Mouse (Mus musculus): ENCODE results near the gene Cdcp2. TPM values are rescaled to one million over a fixed set of nuclear protein-coding genes. Genes with fewer than 3 reads are reported as not detected.

Cdcp2 gene
- polyA plus RNA-seq, 1 experiment = not detected

- H3K4me1 ChIP-seq (ENCODE audit: control insufficient read depth, insufficient read depth, low read length) = 0 out of 2 replicates have a peak, but pooled peaks cover 2% of the 10 kb centered on the region
- no peaks in the 10 kb centered on the region for H3K27me3 ChIP-seq (ENCODE audit: control insufficient read depth, insufficient read depth, low read length)
- TF ChIP-seq POLR2A (IDR thresholded peaks at IDR 0.05; ENCODE audit: control insufficient read depth, low read depth, low read length) (no peak), CTCF (IDR thresholded peaks at IDR 0.05; ENCODE audit: control insufficient read depth, insufficient read depth, insufficient replicate concordance, low read depth, low read length) (no peak)
- no peak overlapping the region for H3K4me3 ChIP-seq (ENCODE audit: control insufficient read depth, low read depth, low read length)
- no peak overlapping the region for H3K27ac ChIP-seq (ENCODE audit: control insufficient read depth, insufficient read depth, low read depth, low read length)
- no peaks in the 10 kb centered on the region for H3K36me3 ChIP-seq (ENCODE audit: control insufficient read depth, insufficient read depth, low read length)
These were observed 33.8 kb downstream of the Cdcp2 start for GRCm38 (mm10) chr4:107130534-107130933.

- H3K4me3 ChIP-seq (ENCODE audit: control insufficient read depth, low read depth, low read length) = no peak overlapping the region
- no peak for TF ChIP-seq POLR2A (IDR thresholded peaks at IDR 0.05; ENCODE audit: control insufficient read depth, low read depth, low read length)
- no peak for TF ChIP-seq CTCF (IDR thresholded peaks at IDR 0.05; ENCODE audit: control insufficient read depth, insufficient read depth, insufficient replicate concordance, low read depth, low read length)
- H3K36me3 ChIP-seq (ENCODE audit: control insufficient read depth, insufficient read depth, low read length) = no peaks in the 10 kb centered on the region
- no peaks in the 10 kb centered on the region for H3K27me3 ChIP-seq (ENCODE audit: control insufficient read depth, insufficient read depth, low read length)
- H3K4me1 ChIP-seq (ENCODE audit: control insufficient read depth, insufficient read depth, low read length) = no peaks in the 10 kb centered on the region
- H3K27ac ChIP-seq (ENCODE audit: control insufficient read depth, insufficient read depth, low read depth, low read length) = no peak overlapping the region
These were observed 38.2 kb downstream of the Cdcp2 start for GRCm38 (mm10) chr4:107134891-107135290.

DNA sequence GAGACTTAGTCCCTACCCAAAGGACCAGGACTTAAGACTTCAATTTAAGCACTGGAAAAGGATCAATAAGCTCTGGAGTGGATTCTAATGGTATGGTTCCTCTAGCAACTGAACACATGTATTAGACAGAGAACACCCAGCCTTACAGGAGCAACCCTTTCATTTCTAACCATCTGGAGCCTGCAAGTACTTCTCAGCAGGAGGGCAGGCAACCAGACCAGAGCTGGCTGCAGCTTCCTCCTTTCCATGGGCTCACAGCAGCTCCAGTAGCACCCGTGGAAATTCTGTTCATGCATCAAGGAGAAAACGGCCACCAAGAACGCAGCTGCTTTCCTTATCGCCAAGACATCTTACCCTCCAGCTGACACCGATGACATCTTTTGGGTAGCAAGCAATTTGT is 39.0 kb downstream of the Cdcp2 start:
- Histone ChIP-seq H3K4me3 (ENCODE audit: control insufficient read depth, low read depth, low read length) (no peak overlapping the region), H3K4me1 (ENCODE audit: control insufficient read depth, insufficient read depth, low read length) (no peaks in the 10 kb centered on the region), H3K27ac (ENCODE audit: control insufficient read depth, insufficient read depth, low read depth, low read length) (no peak overlapping the region), H3K36me3 (ENCODE audit: control insufficient read depth, insufficient read depth, low read length) (no peaks in the 10 kb centered on the region), H3K27me3 (ENCODE audit: control insufficient read depth, insufficient read depth, low read length) (no peaks in the 10 kb centered on the region)
- TF ChIP-seq CTCF (IDR thresholded peaks at IDR 0.05; ENCODE audit: control insufficient read depth, insufficient read depth, insufficient replicate concordance, low read depth, low read length) = no peak
- no peak for TF ChIP-seq POLR2A (IDR thresholded peaks at IDR 0.05; ENCODE audit: control insufficient read depth, low read depth, low read length)

- no peaks in the 10 kb centered on the region for H3K4me1 ChIP-seq (ENCODE audit: control insufficient read depth, insufficient read depth, low read length)
- no peak overlapping the region for H3K4me3 ChIP-seq (ENCODE audit: control insufficient read depth, low read depth, low read length)
- TF ChIP-seq POLR2A (IDR thresholded peaks at IDR 0.05; ENCODE audit: control insufficient read depth, low read depth, low read length) = no peak
- TF ChIP-seq CTCF (IDR thresholded peaks at IDR 0.05; ENCODE audit: control insufficient read depth, insufficient read depth, insufficient replicate concordance, low read depth, low read length) = no peak
- H3K36me3 ChIP-seq (ENCODE audit: control insufficient read depth, insufficient read depth, low read length) = no peaks in the 10 kb centered on the region
- H3K27me3 ChIP-seq (ENCODE audit: control insufficient read depth, insufficient read depth, low read length) = no peaks in the 10 kb centered on the region
- no peak overlapping the region for H3K27ac ChIP-seq (ENCODE audit: control insufficient read depth, insufficient read depth, low read depth, low read length)
These were observed 39.8 kb downstream of the Cdcp2 start for GRCm38 (mm10) chr4:107136531-107136930.

- Histone ChIP-seq H3K36me3 (ENCODE audit: control insufficient read depth, insufficient read depth, low read length) (no peaks in the 10 kb centered on the region), H3K4me3 (ENCODE audit: control insufficient read depth, low read depth, low read length) (no peak overlapping the region), H3K27ac (ENCODE audit: control insufficient read depth, insufficient read depth, low read depth, low read length) (no peak overlapping the region), H3K27me3 (ENCODE audit: control insufficient read depth, insufficient read depth, low read length) (no peaks in the 10 kb centered on the region), H3K4me1 (ENCODE audit: control insufficient read depth, insufficient read depth, low read length) (no peaks in the 10 kb centered on the region)
- TF ChIP-seq CTCF (IDR thresholded peaks at IDR 0.05; ENCODE audit: control insufficient read depth, insufficient read depth, insufficient replicate concordance, low read depth, low read length) = no peak
- TF ChIP-seq POLR2A (IDR thresholded peaks at IDR 0.05; ENCODE audit: control insufficient read depth, low read depth, low read length) = no peak
These were observed 42.5 kb downstream of the Cdcp2 start for GRCm38 (mm10) chr4:107138948-107139835.

DNA sequence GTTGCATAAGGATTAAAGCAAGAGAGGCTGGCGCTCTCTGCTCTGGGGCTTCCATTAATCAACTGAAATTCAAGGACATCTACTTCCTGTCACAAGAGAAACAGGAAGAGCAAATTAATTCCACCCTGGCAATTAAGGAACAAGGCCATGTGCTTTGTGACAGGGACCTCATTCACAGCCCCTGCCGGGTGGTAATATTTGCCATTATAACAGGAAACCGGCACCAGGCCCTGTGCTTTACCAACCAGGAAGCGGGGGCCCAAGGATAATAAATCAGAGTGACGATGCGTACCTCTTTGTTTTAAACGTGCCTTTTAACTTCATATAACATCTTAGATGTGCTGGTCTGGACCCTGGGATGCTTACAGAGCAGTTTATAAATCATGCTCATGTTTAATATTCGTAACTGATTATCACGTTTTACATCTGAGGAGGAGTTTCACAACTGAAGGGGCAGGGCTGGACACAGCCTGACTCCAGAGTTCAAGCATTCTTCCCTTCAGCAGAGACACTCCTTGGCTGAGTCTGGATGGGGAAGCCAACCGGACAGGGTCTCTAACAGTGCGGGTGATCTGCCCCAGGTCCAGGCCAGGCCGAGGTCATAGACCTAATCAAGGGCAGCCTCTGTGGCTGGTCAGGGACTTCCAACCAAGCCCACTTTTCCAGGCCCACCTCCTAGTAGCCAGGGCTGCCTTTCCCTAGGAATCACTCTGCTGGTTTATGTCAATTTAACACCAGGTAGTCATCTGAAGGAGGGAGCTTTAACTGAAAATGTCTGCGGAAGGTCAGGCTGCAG is 43.3 kb downstream of the Cdcp2 start:
- H3K27ac ChIP-seq (ENCODE audit: control insufficient read depth, insufficient read depth, low read depth, low read length) = no peak overlapping the region
- H3K27me3 ChIP-seq (ENCODE audit: control insufficient read depth, insufficient read depth, low read length) = no peaks in the 10 kb centered on the region
- H3K36me3 ChIP-seq (ENCODE audit: control insufficient read depth, insufficient read depth, low read length) = no peaks in the 10 kb centered on the region
- TF ChIP-seq CTCF (IDR thresholded peaks at IDR 0.05; ENCODE audit: control insufficient read depth, insufficient read depth, insufficient replicate concordance, low read depth, low read length) (no peak), POLR2A (IDR thresholded peaks at IDR 0.05; ENCODE audit: control insufficient read depth, low read depth, low read length) (no peak)
- no peak overlapping the region for H3K4me3 ChIP-seq (ENCODE audit: control insufficient read depth, low read depth, low read length)
- no peaks in the 10 kb centered on the region for H3K4me1 ChIP-seq (ENCODE audit: control insufficient read depth, insufficient read depth, low read length)

DNA sequence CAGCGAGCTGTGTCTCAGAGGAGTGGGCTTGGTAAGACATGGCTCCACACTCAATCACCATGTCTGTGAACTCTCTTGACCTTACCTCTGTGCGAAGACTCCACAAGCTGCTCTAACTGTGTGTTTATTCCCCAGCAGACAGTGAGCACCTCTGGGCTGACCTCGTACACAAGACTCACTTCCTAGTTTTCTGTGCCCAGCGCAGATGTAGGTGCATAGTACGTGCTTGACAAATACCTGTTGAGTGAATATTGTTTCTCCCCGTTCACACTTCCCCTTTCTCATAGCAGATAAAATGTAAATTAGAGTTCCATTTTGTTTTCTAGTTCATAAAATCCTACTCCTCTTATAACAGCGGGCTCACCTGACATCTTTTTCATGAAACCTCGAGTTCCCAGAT is 46.8 kb downstream of the Cdcp2 start:
- no peak for TF ChIP-seq CTCF (IDR thresholded peaks at IDR 0.05; ENCODE audit: control insufficient read depth, insufficient read depth, insufficient replicate concordance, low read depth, low read length)
- TF ChIP-seq POLR2A (IDR thresholded peaks at IDR 0.05; ENCODE audit: control insufficient read depth, low read depth, low read length) = no peak
- H3K27ac ChIP-seq (ENCODE audit: control insufficient read depth, insufficient read depth, low read depth, low read length) = no peak overlapping the region
- H3K36me3 ChIP-seq (ENCODE audit: control insufficient read depth, insufficient read depth, low read length) = no peaks in the 10 kb centered on the region
- H3K27me3 ChIP-seq (ENCODE audit: control insufficient read depth, insufficient read depth, low read length) = no peaks in the 10 kb centered on the region
- H3K4me3 ChIP-seq (ENCODE audit: control insufficient read depth, low read depth, low read length) = no peak overlapping the region
- no peaks in the 10 kb centered on the region for H3K4me1 ChIP-seq (ENCODE audit: control insufficient read depth, insufficient read depth, low read length)

Measured in testis, adult 2 months (tissue).